Comparison of ENCODE assay signal across 9 mouse cellular contexts in the genomic region with DNA sequence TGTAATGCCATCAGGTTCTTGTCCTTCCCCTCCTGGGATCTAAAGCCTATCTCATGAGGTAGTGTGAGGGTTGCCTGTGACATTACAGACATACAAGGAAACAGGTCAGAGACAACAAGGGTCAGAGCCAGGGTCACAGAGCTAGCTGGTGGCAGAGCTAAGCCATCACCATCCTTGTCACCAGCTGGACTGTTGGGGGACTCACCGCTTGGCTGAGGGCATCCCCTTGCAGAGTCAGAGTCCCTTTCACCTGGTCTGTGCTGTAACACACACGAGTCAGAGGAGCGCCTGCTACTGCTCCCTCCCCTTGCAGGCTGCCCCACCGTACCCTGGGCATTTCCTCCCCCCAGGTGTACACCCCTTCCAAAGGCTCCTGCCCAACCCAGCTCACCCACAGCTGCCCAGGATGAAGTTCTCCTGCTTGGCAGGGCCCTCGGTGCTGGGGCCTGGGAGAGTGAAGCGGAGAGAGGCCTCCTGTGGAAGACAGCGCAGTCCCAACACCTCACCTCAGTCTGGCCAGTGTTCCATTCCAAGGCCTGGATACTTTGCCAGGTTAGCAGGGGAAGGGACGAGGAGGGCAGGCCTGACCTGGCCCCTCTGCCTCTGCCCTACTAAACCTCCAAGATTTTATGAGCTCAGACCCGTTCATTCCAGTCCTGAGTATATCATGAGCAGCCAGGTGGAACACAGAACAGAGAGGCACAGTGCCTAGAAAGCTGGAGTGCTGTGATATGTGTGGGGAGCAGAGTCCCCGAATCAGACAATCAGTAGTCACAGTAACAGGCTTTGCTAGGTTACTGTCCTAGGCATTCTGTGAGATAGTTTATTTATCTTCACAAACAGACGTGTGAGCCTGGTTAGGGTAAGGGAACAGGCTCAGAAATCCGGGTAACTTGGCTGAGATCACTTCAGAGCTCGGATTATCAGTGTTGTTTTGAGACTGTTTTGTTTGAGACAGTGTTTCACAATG. TPM values are rescaled to one million over a fixed set of nuclear protein-coding genes. Genes with fewer than 3 reads are reported as not detected.
DNase-seq lines count a peak whose midpoint lies in the region; ATAC-seq and TF ChIP-seq lines count a peak whose summit lies in the region.
"Had no signal": no experiment of that assay in that cellular context is flagged by ENCODE, and none has a peak within 500 bp of the region (broad histone marks: within the 10 kb centered on the region; RNA-seq: fewer than 3 reads in every experiment).

No protein-coding gene starts in this region.

- H3K27me3 ChIP-seq in ES-Bruce4 (ENCODE audit: control insufficient read depth, insufficient read depth, low read length, poor library complexity, severe bottlenecking) = no peaks in the 10 kb centered on the region
- H3K27me3 ChIP-seq in embryonic facial prominence, embryonic 13.5 days = no peaks in the 10 kb centered on the region
- H3K27me3 ChIP-seq in kidney, adult 2 months (replicated peaks; ENCODE audit: control insufficient read depth, insufficient read depth, low read length) = no peaks in the 10 kb centered on the region
- H3K27me3 ChIP-seq in midbrain, embryonic 10.5 days (ENCODE audit: low read depth, poor library complexity, severe bottlenecking) = no peaks in the 10 kb centered on the region

- peak overlapping the region; percentile 49 for H3K9ac ChIP-seq in ES-Bruce4 (ENCODE audit: low read depth, poor library complexity, severe bottlenecking)
- peak overlapping the region; percentile 81 for H3K9ac ChIP-seq in embryonic facial prominence, embryonic 13.5 days

- no peak for TF ChIP-seq POLR2A in ES-Bruce4 (IDR thresholded peaks at IDR 0.05; ENCODE audit: insufficient read depth, low read length)
- no peak for TF ChIP-seq POLR2A in kidney, adult 2 months (IDR thresholded peaks at IDR 0.05; ENCODE audit: low read depth, low read length)

- peak; percentile 4 for DNase-seq in embryo, embryonic 10.5 days (ENCODE audit: low spot score)
- DNase-seq in embryo, embryonic 10 days (ENCODE audit: low spot score) = no peak
- DNase-seq in kidney, adult 2 months = peak; percentile 76
- no peak for DNase-seq in midbrain, embryonic 10.5 days (ENCODE audit: low spot score)
- DNase-seq in thymus, postnatal 36 days = no peak
- no peak for DNase-seq in adrenal gland, postnatal 25 days

- H3K27ac ChIP-seq in ES-Bruce4 (ENCODE audit: insufficient read depth, low read length) = no peak overlapping the region
- no peak overlapping the region for H3K27ac ChIP-seq in embryonic facial prominence, embryonic 13.5 days
- H3K27ac ChIP-seq in kidney, adult 2 months (ENCODE audit: insufficient read depth, low read depth, low read length) = peak overlapping the region; percentile 75
- peak overlapping the region; percentile 87; the same call in 1 of the 2 replicates for H3K27ac ChIP-seq in midbrain, embryonic 10.5 days (replicated peaks)

- WGBS in embryonic facial prominence, embryonic 13.5 days = 55% methylated on average over 13 of the region's 13 CpGs
- WGBS in kidney, adult 2 months = 24% methylated on average over 13 of the region's 13 CpGs
- 58% methylated on average over 13 of the region's 13 CpGs for WGBS in midbrain, embryonic 10.5 days

- H3K4me3 ChIP-seq in ES-Bruce4 (ENCODE audit: low read depth, low read length) = peak overlapping the region; percentile 88
- H3K4me3 ChIP-seq in embryonic facial prominence, embryonic 13.5 days = peak overlapping the region; percentile 70
- H3K4me3 ChIP-seq in kidney, adult 2 months (ENCODE audit: insufficient read depth, low read depth, low read length) = peak overlapping the region; percentile 83
- H3K4me3 ChIP-seq in midbrain, embryonic 10.5 days = peak overlapping the region; percentile 80

- peaks cover 4% of the 10 kb centered on the region for H3K4me1 ChIP-seq in ES-Bruce4 (ENCODE audit: control insufficient read depth, insufficient read depth, low read length)
- H3K4me1 ChIP-seq in embryonic facial prominence, embryonic 13.5 days = peaks cover 14% of the 10 kb centered on the region
- H3K4me1 ChIP-seq in kidney, adult 2 months (ENCODE audit: control insufficient read depth, insufficient read depth, low read length) = peaks cover 10% of the 10 kb centered on the region
- H3K4me1 ChIP-seq in midbrain, embryonic 10.5 days = peaks cover 28% of the 10 kb centered on the region

- H3K4me2 ChIP-seq in embryonic facial prominence, embryonic 13.5 days = peak overlapping the region; percentile 83

- TF ChIP-seq CTCF in ES-Bruce4 (IDR thresholded peaks at IDR 0.05; ENCODE audit: low read depth, low read length) = no peak
- no peak for TF ChIP-seq CTCF in kidney, adult 2 months (conservative IDR thresholded peaks at IDR 0.05; ENCODE audit: insufficient read depth, insufficient read length, low read depth, low read length)

- peaks cover 7% of the 10 kb centered on the region for H3K36me3 ChIP-seq in ES-Bruce4 (ENCODE audit: control insufficient read depth, insufficient read depth, low read length, poor library complexity, severe bottlenecking)
- peaks cover 50% of the 10 kb centered on the region for H3K36me3 ChIP-seq in embryonic facial prominence, embryonic 13.5 days
- H3K36me3 ChIP-seq in kidney, adult 2 months (ENCODE audit: control insufficient read depth, insufficient read depth, low read length) = no peaks in the 10 kb centered on the region
- H3K36me3 ChIP-seq in midbrain, embryonic 10.5 days = peaks cover 52% of the 10 kb centered on the region

- no peak for ATAC-seq in embryonic facial prominence, embryonic 13.5 days (ENCODE audit: insufficient number of reproducible peaks, insufficient read depth, low FRiP score, low TSS enrichment, low read depth)

- no peaks in the 10 kb centered on the region for H3K9me3 ChIP-seq in ES-Bruce4 (replicated peaks; ENCODE audit: control insufficient read depth, insufficient read depth, low read length, poor library complexity, severe bottlenecking)
- H3K9me3 ChIP-seq in embryonic facial prominence, embryonic 13.5 days = no peaks in the 10 kb centered on the region
- no peaks in the 10 kb centered on the region for H3K9me3 ChIP-seq in midbrain, embryonic 10.5 days (replicated peaks)

- no peak for TF ChIP-seq EP300 in ES-Bruce4 (IDR thresholded peaks at IDR 0.05; ENCODE audit: insufficient read depth, low read depth, low read length)

RNA-seq across cellular contexts. Expression of gene Rogdi, which starts 1.0 kb away (rescaled TPM):
- polyA plus RNA-seq in ES-Bruce4 (2011; ENCODE audit: insufficient read depth, insufficient read length, low read depth, missing spikeins) = 40.8 and 44.5 TPM in 2 replicates
- 59.2 and 65.8 TPM in 2 replicates for polyA plus RNA-seq in embryonic facial prominence, embryonic 13.5 days (2015; fragmentation: Nextera tagmentation; extraction: Ambion mirVana)
- polyA plus RNA-seq in kidney, adult 2 months (2012; rRNA removed) = 251 and 286 TPM in 2 replicates
- 68.9 and 82.6 TPM in 2 replicates for polyA plus RNA-seq in midbrain, embryonic 10.5 days (2016; fragmentation: Nextera tagmentation; extraction: Ambion mirVana)
- total RNA-seq in adrenal gland, postnatal 25 days (2021) = 19.9 and 23.8 TPM in 2 replicates

RNA-seq across cellular contexts. Expression of gene Smim22, which starts 5.2 kb away (rescaled TPM):
- polyA plus RNA-seq in ES-Bruce4 (2011; ENCODE audit: insufficient read depth, insufficient read length, low read depth, missing spikeins) = 7.7 and 10.1 TPM in 2 replicates
- 5.4 and 10.0 TPM in 2 replicates for polyA plus RNA-seq in embryonic facial prominence, embryonic 13.5 days (2015; fragmentation: Nextera tagmentation; extraction: Ambion mirVana)
- 156 and 232 TPM in 2 replicates for polyA plus RNA-seq in kidney, adult 2 months (2012; rRNA removed)
- 1.0 TPM in 1 of 2 replicates, not detected in the other for polyA plus RNA-seq in midbrain, embryonic 10.5 days (2016; fragmentation: Nextera tagmentation; extraction: Ambion mirVana)
- total RNA-seq in adrenal gland, postnatal 25 days (2021) = not detected in 2 replicates
- total RNA-seq: left cerebral cortex, adult 18-20 months had no signal

RNA-seq across cellular contexts. Expression of gene Sept12, which starts 14.7 kb away (rescaled TPM):
- polyA plus RNA-seq in ES-Bruce4 (2011; ENCODE audit: insufficient read depth, insufficient read length, low read depth, missing spikeins) = not detected in 2 replicates
- polyA plus RNA-seq in embryonic facial prominence, embryonic 13.5 days (2015; fragmentation: Nextera tagmentation; extraction: Ambion mirVana) = not detected in 2 replicates
- polyA plus RNA-seq in kidney, adult 2 months (2012; rRNA removed) = 0.33 TPM in 1 of 2 replicates, not detected in the other
- not detected in 2 replicates for polyA plus RNA-seq in midbrain, embryonic 10.5 days (2016; fragmentation: Nextera tagmentation; extraction: Ambion mirVana)
- not detected in 2 replicates for total RNA-seq in adrenal gland, postnatal 25 days (2021)
- total RNA-seq: left cerebral cortex, adult 18-20 months had no signal

RNA-seq across cellular contexts. Expression of gene Glyr1, which starts 37.3 kb away (rescaled TPM):
- polyA plus RNA-seq in ES-Bruce4 (2011; ENCODE audit: insufficient read depth, insufficient read length, low read depth, missing spikeins) = 85.9 and 92.5 TPM in 2 replicates
- polyA plus RNA-seq in embryonic facial prominence, embryonic 13.5 days (2015; fragmentation: Nextera tagmentation; extraction: Ambion mirVana) = 139 and 143 TPM in 2 replicates
- 76.1 and 85.6 TPM in 2 replicates for polyA plus RNA-seq in kidney, adult 2 months (2012; rRNA removed)
- 211 and 240 TPM in 2 replicates for polyA plus RNA-seq in midbrain, embryonic 10.5 days (2016; fragmentation: Nextera tagmentation; extraction: Ambion mirVana)
- 106 and 107 TPM in 2 replicates for total RNA-seq in adrenal gland, postnatal 25 days (2021)

RNA-seq across cellular contexts. Expression of gene Ubn1, which starts 37.5 kb away (rescaled TPM):
- 25.3 and 25.9 TPM in 2 replicates for polyA plus RNA-seq in ES-Bruce4 (2011; ENCODE audit: insufficient read depth, insufficient read length, low read depth, missing spikeins)
- 20.9 and 22.9 TPM in 2 replicates for polyA plus RNA-seq in embryonic facial prominence, embryonic 13.5 days (2015; fragmentation: Nextera tagmentation; extraction: Ambion mirVana)
- 22.9 and 28.7 TPM in 2 replicates for polyA plus RNA-seq in kidney, adult 2 months (2012; rRNA removed)
- polyA plus RNA-seq in midbrain, embryonic 10.5 days (2016; fragmentation: Nextera tagmentation; extraction: Ambion mirVana) = 16.6 and 17.6 TPM in 2 replicates
- 43.6 and 46.7 TPM in 2 replicates for total RNA-seq in adrenal gland, postnatal 25 days (2021)

Comparison
In these comparisons a context has a peak if more than half of its experiments do, and no peak if none do; other contexts are left out.
1. DNase-seq: peak in embryo, embryonic 10.5 days (single experiment) and kidney, adult 2 months (single experiment); none in embryo, embryonic 10 days (single experiment), midbrain, embryonic 10.5 days (single experiment), thymus, postnatal 36 days (0 of 2) and adrenal gland, postnatal 25 days (single experiment).
2. H3K27ac ChIP-seq: peak in kidney, adult 2 months (single experiment) and midbrain, embryonic 10.5 days (single experiment); none in ES-Bruce4 (single experiment) and embryonic facial prominence, embryonic 13.5 days (single experiment).
3. RNA of gene Smim22, which starts 5.2 kb away (polyA plus RNA-seq): 156 to 232 TPM in kidney, adult 2 months; 7.7 to 10.1 TPM in ES-Bruce4, 5.4 to 10.0 TPM in embryonic facial prominence, embryonic 13.5 days and 1.0 TPM in midbrain, embryonic 10.5 days; every median in the first group is over 10 times any median in the second.
4. Peak in every context shown above with its lines, with median percentiles within 50 percentile points of each other: H3K4me3 ChIP-seq.